Mouse (Mus musculus) embryonic facial prominence, embryonic 11.5 days (tissue): ENCODE measurements around the gene Pbx1. TPM values are rescaled to one million over a fixed set of nuclear protein-coding genes. Genes with fewer than 3 reads are reported as not detected.

ENCODE experiments used
- ATAC-seq: fragments of 200-750 bp; cut with Nextera tagmentation; replicated peaks from 2 replicates; pipeline ENCODE4 v1.8.0; 2017; ENCODE audit warnings: low read depth; ENCODE audit not compliant: insufficient number of reproducible peaks, low FRiP score, low TSS enrichment
- DNase-seq: peaks from one replicate; pipeline ENCODE4 v3.0.0-alpha.2; 2015; ENCODE audit warnings: low spot score
- H3K27ac ChIP-seq: fragments of 300-500 bp; sonication (generic); replicated peaks from 2 replicates; pipeline ENCODE4 v1.5.1; 2014; ENCODE audit warnings: mild to moderate bottlenecking, low read depth, low read length, control low read depth
- H3K27me3 ChIP-seq: fragments of 300-500 bp; sonication (generic); 2 replicates; pipeline ENCODE4 v1.6.1; 2014; ENCODE audit warnings: mild to moderate bottlenecking, low read length, moderate library complexity, mixed read lengths; ENCODE audit not compliant: control insufficient read depth, insufficient read depth
- H3K36me3 ChIP-seq: fragments of 300-500 bp; sonication (generic); replicated peaks from 2 replicates; pipeline ENCODE4 v1.6.1; 2014; ENCODE audit warnings: low read depth, mild to moderate bottlenecking, low read length, moderate library complexity, mixed read lengths; ENCODE audit not compliant: control insufficient read depth, insufficient read depth
- H3K4me1 ChIP-seq: fragments of 300-500 bp; sonication (generic); 2 replicates; pipeline ENCODE4 v1.6.1; 2014; ENCODE audit warnings: low read length, mixed read lengths; ENCODE audit not compliant: control insufficient read depth, insufficient read depth
- H3K4me2 ChIP-seq: fragments of 300-500 bp; sonication (generic); 2 replicates; pipeline ENCODE4 v1.6.1; 2014; ENCODE audit warnings: low read depth, mild to moderate bottlenecking, control low read depth, low read length, moderate library complexity
- H3K4me3 ChIP-seq: fragments of 300-500 bp; sonication (generic); 2 replicates; pipeline ENCODE4 v1.5.1; 2014; ENCODE audit warnings: low read depth, low read length, control low read depth
- H3K9ac ChIP-seq: fragments of 300-500 bp; sonication (generic); replicated peaks from 2 replicates; pipeline ENCODE4 v1.6.1; 2014; ENCODE audit warnings: mild to moderate bottlenecking, control low read depth, low read length
- H3K9me3 ChIP-seq: fragments of 300-500 bp; sonication (generic); replicated peaks from 2 replicates; pipeline ENCODE4 v1.6.1; 2016; ENCODE audit warnings: mild to moderate bottlenecking, low read length, inconsistent platforms, mixed read lengths; ENCODE audit not compliant: control insufficient read depth
- WGBS: fragments of 180-500 bp; shearing (Covaris S2); extraction: QIAGEN DNeasy Blood & Tissue Kit; methylation state at CpG from one replicate; pipeline ENCODE4 v1.1.7; 2014; 5-methylcytosine and 5-hydroxymethylcytosine counted together
- polyA plus RNA-seq: library from polyadenylated mRNA; unstranded; fragments of >200 nt; fragmentation: Nextera tagmentation; extraction: Ambion mirVana; gene quantifications from 2 replicates; pipeline ENCODE4 v1.2.1, GENCODE M21; 2014

Gene Pbx1
- polyA plus RNA-seq, 1 experiment from 2014 or later: 47.8 TPM

DNA sequence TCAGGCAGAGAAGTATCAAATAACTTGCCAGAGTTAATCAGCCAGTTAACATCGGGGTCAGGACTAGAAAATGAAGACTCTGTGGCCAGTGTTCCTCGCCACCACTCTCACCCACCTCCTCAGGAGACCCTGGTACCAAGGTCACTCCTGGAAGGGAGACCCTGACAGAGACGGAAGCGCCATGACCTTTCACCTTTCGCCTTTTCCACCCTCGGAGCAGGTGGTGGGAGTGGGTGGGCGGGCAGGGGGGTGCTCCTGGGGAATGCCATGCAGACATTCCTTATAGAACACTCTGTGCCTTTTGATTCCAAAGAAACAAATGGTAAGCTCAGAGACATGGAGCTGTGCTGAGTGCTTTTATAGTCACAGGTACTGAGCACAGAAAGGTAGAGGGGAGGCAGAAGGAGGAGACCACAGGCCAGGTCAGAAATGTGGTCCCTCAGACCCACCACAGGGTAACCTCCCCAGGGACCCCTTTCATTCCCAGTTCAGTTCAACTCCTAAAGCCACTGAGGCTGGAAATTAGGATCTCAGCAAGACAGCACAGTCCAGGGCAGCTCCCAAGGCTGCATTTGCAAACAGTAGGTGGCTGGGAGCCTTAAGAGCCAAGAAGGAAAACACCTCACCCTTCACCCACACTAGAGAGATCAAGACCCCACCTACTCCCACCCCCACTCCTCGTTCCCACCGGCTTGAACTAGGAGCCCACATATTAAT lies 49.8 kb downstream of the Pbx1 start:
- WGBS: 7% methylated on average over 9 of the region's 9 CpGs
- H3K27ac ChIP-seq: peak overlapping the region; percentile 77
- no peaks in the 10 kb centered on the region for H3K9me3 ChIP-seq
- no peak overlapping the region for H3K4me2 ChIP-seq
- no peaks in the 10 kb centered on the region for H3K27me3 ChIP-seq
- peak; percentile 34 for ATAC-seq
- no peak overlapping the region for H3K4me3 ChIP-seq
- no peaks in the 10 kb centered on the region; the same call in 1 of the 2 replicates for H3K36me3 ChIP-seq
- DNase-seq: no peak
- peaks cover 30% of the 10 kb centered on the region for H3K4me1 ChIP-seq
- H3K9ac ChIP-seq: no peak overlapping the region

DNA sequence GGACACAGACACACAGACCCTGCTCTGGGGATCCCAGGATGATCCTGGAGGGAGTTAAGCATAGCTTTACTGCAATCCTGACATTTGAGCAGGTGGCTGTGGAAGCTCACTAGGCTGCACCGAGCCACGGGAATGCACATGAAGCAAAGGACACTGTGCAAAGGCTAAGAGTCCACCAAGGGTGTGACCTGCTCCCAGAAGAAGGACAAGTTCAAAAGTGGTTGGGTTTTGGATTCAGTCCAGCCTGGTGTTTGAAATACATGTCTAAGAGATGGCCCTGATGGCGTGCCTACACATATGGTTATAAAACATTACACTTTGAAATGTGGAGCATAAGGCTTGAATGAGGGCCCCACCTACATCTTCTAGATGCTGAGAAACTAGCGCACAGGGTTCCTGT lies 50.6 kb downstream of the Pbx1 start:
- no peak overlapping the region for H3K4me3 ChIP-seq
- no peak overlapping the region for H3K4me2 ChIP-seq
- ATAC-seq (no peak), DNase-seq (no peak)
- 59% methylated on average over 4 of the region's 4 CpGs for WGBS
- no peak overlapping the region for H3K27ac ChIP-seq
- H3K9ac ChIP-seq: no peak overlapping the region
- H3K36me3 ChIP-seq: no peaks in the 10 kb centered on the region; the same call in 1 of the 2 replicates
- no peaks in the 10 kb centered on the region for H3K9me3 ChIP-seq
- H3K4me1 ChIP-seq: peaks cover 30% of the 10 kb centered on the region
- no peaks in the 10 kb centered on the region for H3K27me3 ChIP-seq

DNA sequence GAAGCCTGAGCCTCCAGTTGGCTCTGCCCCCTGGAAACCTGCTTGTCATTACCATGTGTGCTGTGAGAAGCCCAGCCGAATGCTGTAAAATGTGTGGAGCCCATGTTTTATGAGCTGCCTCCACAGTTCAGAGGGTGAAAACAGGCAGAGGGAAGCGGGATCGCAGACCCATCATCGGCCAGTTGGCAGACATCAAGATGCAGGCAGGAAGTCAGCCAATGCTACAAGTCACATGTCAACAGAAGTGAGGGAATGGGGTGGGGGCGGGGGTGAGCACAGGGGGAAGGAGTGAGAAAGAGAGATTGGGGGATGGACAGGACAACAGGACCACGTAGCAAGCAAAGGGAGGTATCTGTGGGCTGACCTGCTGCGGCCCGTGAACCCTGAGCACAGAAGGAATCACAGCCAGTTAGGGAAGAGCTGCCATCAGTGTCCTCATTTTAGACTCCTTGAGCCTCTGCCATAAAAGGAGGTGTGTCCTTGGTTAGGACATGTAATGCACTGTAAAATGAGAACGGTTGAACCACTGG lies 51.8 kb downstream of the Pbx1 start:
- Histone ChIP-seq H3K36me3 (no peaks in the 10 kb centered on the region; the same call in 1 of the 2 replicates), H3K4me3 (no peak overlapping the region), H3K9ac (no peak overlapping the region), H3K4me1 (peaks cover 24% of the 10 kb centered on the region), H3K27me3 (no peaks in the 10 kb centered on the region), H3K27ac (no peak overlapping the region), H3K4me2 (no peak overlapping the region), H3K9me3 (no peaks in the 10 kb centered on the region)
- ATAC-seq (no peak), DNase-seq (no peak)
- WGBS: 50% methylated on average over 9 of the region's 9 CpGs

DNA sequence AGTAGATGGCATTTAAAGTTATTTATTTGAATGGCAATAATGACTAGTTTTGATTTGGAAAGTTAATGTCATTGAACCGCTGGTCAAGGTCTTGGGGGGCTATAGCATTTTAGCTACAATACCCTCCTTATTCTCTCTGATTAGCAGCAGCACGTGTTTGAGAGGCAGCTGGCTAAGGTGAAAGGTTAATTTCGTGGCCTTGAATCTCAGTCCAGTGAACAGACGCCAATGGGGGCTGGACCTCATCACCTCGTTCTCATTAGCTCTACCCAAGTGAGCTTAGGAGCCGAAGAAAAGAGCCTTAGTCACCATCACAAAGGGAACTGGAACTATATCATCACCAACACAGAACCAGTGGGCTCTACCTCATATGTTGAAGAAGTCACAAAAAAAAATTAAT lies 54.4 kb downstream of the Pbx1 start:
- H3K4me2 ChIP-seq: no peak overlapping the region
- no peak for DNase-seq
- no peak overlapping the region for H3K9ac ChIP-seq
- H3K4me3 ChIP-seq: no peak overlapping the region
- no peak for ATAC-seq
- H3K27ac ChIP-seq: no peak overlapping the region
- 18% methylated on average over 6 of the region's 6 CpGs for WGBS
- no peaks in the 10 kb centered on the region; the same call in 1 of the 2 replicates for H3K36me3 ChIP-seq
- no peaks in the 10 kb centered on the region for H3K27me3 ChIP-seq
- peaks cover 12% of the 10 kb centered on the region for H3K4me1 ChIP-seq
- no peaks in the 10 kb centered on the region for H3K9me3 ChIP-seq

DNA sequence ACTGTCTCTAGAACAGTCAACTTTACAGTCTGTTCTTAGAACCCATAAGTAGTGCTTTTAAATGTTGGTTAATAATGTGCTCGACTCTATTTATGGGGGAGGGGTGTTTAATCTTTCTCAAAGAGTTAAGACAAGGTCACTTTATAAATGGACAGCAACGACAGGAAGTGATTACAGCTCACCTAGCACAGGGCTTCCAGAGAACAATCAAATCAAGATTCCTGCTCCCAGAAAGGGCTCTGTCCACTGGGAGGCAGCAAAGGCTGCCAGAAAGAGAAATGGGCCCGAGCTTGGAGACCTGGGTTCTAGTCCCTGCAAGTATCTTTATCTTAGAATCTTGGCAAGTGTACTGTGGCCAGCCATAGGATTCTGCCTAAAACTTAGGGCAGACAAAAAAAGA lies 55.7 kb downstream of the Pbx1 start:
- no peak for ATAC-seq
- no peak for DNase-seq

DNA sequence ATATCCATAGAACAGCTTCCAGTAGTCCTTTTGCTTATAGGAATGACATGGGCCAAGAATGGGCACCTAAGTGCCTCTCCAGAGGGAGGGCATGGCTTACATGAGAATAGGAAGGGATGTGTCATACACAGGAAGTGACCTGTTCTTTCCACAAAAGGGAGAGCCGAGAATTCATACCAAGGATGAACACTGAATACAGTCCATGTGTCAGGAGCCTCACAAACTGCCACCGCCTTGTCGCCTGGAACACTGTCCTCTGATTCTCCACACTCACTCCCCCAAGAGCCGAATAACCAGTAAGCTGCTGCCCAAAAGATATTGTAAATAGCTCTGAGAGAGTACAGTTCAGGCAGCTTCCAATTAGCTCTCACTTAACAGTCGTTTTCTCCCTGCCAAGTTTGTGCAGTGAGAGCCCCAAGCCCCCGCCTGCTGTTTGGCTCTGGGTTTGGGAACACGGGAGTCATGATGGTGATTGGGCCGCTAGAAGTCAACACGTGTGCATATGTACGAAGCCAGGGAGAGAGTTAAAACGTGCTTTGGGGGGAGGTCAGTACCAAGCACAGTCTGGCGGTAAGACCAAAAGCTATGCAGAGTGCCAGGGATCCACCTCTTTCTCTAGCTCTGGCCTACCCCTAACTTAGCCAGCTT lies 57.0 kb downstream of the Pbx1 start:
- Histone ChIP-seq H3K4me1 (no peaks in the 10 kb centered on the region; the same call in 1 of the 2 replicates), H3K9me3 (no peaks in the 10 kb centered on the region), H3K4me2 (no peak overlapping the region), H3K27me3 (no peaks in the 10 kb centered on the region), H3K9ac (no peak overlapping the region), H3K36me3 (no peaks in the 10 kb centered on the region; the same call in 1 of the 2 replicates), H3K4me3 (no peak overlapping the region), H3K27ac (no peak overlapping the region)
- DNase-seq (no peak), ATAC-seq (no peak)
- WGBS: 85% methylated on average over 12 of the region's 12 CpGs

More for the DNA sequence above, 55.7 kb downstream of the Pbx1 start:
- no peak overlapping the region for H3K27ac ChIP-seq
- H3K4me3 ChIP-seq: no peak overlapping the region
- no peak overlapping the region for H3K9ac ChIP-seq
- 47% methylated on average over 3 of the region's 3 CpGs for WGBS
- H3K27me3 ChIP-seq: no peaks in the 10 kb centered on the region
- H3K4me1 ChIP-seq: peaks cover 2% of the 10 kb centered on the region; the same call in 1 of the 2 replicates
- H3K36me3 ChIP-seq: no peaks in the 10 kb centered on the region; the same call in 1 of the 2 replicates
- no peaks in the 10 kb centered on the region for H3K9me3 ChIP-seq
- no peak overlapping the region for H3K4me2 ChIP-seq

DNA sequence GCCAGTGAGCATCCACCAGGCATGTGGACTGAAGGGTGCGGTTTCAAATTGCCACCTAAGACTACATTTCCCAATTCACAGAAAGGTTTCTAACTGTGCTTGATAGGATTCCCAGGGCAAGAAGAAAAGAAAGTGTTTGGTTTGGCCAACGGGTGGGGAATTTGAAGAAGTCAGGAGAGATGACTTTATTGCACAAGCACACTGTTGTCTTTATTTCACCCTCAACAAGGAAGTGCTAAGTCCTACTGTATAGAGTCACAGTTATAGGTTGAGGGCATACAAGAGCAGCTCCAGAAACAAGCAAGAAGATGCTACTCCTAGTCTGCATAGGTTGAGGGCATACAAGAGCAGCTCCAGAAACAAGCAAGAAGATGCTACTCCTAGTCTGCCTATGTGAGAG lies 60.0 kb downstream of the Pbx1 start:
- no peak for ATAC-seq
- WGBS: 90% methylated on average over 2 of the region's 2 CpGs
- Histone ChIP-seq H3K36me3 (no peaks in the 10 kb centered on the region; the same call in 1 of the 2 replicates), H3K4me2 (no peak overlapping the region), H3K27ac (no peak overlapping the region), H3K9me3 (no peaks in the 10 kb centered on the region), H3K9ac (no peak overlapping the region), H3K4me1 (no peaks in the 10 kb centered on the region), H3K27me3 (no peaks in the 10 kb centered on the region), H3K4me3 (no peak overlapping the region)
- no peak for DNase-seq

DNA sequence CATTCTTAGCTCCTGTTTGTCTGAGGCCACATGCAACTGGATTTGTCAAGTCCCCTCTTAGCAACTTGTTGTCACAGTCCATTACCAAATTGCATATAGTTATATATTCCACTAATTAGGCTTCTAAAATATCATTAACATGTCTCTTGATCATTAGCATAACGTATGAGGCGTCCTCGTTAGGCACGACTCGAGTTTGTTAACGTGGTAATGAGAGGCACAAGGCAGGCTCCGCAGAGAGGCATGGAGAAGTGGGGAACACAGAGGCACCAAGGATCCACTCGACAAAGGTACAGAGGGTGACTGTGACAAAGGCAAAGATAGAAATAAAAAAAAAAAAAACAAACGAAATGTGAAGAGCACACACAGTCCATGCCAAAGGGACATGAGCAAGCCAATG lies 61.1 kb downstream of the Pbx1 start:
- ATAC-seq: no peak
- no peak overlapping the region for H3K4me3 ChIP-seq

More for the DNA sequence above, 61.1 kb downstream of the Pbx1 start:
- no peaks in the 10 kb centered on the region; the same call in 1 of the 2 replicates for H3K36me3 ChIP-seq
- no peaks in the 10 kb centered on the region for H3K9me3 ChIP-seq
- H3K27ac ChIP-seq: no peak overlapping the region
- H3K9ac ChIP-seq: no peak overlapping the region
- DNase-seq: no peak
- WGBS: 86% methylated on average over 9 of the region's 9 CpGs
- no peaks in the 10 kb centered on the region for H3K27me3 ChIP-seq
- no peaks in the 10 kb centered on the region for H3K4me1 ChIP-seq
- H3K4me2 ChIP-seq: no peak overlapping the region
